Mouse (Mus musculus) heart, postnatal 14 days (tissue): ENCODE data around the gene Fkbp5. TPM values are rescaled to one million over a fixed set of nuclear protein-coding genes. Genes with fewer than 3 reads are reported as not detected.

Source experiments
- DNase-seq, 2 experiments: peaks; one replicate each; pipeline ENCODE4 v3.0.0; 2021 to 2022
- intact Hi-C: fragments of 180-260 bp; cut with DNase I; formaldehyde crosslinking; loops from one replicate; pipeline ENCODE4 v1.15.1; 2025
- total RNA-seq, 2 experiments: library from RNA; stranded (reverse); gene quantifications; 2 replicates each; pipeline ENCODE4 v1.2.3; 2021

The Fkbp5 gene
- total RNA-seq, 2 experiments from 2014 or later = 36.9 to 41.0 TPM

DNA sequence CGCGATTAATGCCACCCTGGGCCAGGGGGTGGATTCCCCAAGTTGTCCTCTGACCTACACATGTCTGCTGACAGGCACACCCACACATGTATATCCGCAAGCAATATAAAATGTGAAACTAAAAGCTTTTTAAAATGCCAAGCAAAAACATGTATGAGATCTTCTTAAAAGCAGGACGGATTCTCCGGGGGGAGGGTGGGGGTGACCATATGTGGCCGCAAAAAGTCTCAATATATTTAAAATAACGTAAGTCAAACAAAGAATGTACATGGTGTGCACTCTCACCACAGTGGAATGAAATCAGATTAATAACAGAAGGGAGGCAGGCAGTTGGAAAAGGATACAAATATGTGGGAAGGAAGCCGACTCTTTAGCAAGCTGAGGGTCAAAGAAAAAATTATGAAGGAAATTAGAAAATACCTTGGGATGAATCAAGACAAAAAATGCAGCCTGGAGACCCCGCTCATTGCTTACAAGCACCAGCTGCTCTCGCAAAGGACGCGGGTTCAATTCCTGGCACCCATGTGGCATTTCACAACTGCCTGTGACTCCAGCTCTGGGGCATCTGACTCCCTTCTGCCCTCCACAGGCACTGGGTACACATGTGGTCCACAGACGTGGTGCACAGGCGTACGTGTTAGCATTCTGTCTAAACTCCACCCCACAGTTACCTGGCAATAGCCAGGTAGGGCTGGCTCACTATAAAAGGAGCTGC, 123.1 kb downstream of the Fkbp5 start:
- intact Hi-C loops = no loop called here
- DNase-seq = no peak

DNA sequence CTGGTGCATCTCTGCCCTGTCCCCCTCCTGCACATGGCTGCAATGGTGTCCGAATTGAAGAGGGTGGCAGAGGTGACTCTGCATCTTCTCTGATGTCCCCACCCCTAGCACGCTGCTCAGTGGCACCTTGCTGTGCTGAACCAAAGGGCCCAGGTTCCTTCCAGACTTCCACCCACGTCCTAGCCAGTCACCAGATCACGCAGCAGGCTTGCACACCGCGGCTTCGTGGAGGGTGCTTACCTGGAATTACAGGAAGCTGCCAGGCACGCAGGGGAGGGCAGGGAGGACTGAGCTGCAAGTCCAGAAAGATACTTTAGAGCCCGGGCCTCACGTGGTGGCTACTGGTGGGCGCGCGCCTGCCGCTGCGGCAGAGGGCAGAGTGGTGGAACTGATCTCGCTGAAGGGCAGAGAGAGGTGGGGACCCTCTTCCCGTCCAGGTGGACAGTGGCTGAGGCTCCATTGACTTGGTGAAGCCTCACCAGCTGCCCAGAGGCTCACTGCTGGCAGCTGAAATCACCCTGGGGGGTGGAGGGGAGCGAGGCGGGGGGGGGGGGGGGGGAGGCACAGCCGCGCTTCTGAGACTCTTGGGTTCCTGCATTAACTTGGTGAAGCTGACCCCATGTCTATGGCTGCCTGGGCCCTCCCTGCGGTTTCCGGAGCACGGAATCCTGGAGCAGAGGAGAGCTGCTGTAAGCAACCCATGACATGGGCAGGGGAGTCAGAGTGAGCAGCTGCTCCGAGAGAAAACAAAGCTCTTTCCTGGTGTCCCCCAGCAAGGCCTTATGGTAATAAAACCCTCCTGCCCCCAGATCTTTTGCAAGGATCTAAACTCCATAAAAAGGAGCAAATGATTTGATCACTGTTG, 125.5 kb downstream of the Fkbp5 start:
- intact Hi-C loops = no loop called here
- no peak for DNase-seq

DNA sequence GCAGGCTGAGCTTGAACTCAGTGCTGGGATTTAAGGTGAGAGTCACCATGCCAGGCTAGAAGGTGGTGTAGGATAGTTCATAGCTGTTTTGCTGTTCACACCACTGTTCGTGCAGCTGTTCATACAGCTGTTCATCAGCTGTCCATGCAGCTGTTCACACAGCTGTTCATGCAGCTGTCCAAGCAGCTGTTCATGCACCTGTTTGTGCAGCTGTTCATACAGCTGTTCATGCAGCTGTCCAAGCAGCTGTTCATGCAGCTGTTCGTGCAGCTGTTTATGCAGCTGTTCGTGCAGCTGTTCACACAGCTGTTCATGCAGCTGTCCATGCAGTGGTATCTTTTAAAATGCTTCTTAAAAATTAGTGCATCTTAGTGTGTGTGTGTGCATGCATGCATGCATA, 128.8 kb downstream of the Fkbp5 start:
- intact Hi-C loops = no loop called here
- DNase-seq = no peak

DNA sequence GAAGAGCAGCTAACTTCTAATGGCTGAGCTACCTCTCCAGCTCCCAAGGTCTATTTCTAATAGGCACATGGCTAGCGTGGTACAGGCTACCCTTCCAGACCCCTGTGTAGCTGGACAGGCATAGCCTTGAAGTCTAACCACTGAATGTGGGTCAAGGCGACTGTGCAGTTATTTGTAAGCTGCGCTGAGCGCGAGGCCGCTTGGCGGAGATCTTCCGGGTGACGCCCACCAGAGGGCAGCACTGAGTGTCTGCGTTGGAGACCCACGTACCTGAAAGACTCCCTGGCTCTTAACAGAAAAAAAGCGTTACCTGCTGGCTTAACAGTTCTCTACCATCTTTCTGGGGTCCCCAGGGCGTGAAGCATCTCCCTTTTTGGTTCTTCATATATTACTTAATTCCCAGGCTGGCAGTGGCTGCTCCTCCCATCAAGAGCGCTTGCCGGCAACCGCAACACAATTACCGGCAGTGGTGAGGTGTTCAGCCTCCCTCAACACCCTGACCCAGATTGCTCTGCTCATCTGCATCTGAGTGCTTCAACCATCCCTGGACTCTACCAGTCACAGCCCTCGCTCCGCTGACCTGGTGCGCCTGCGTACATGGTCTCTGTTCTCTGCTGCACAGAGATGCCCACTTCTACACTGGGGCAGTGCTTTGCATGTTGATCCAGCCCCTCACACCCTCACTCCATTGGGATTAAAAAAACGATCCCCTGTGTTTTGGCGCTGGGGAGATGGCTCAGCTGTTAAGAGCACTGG, 131.0 kb downstream of the Fkbp5 start:
- intact Hi-C loops = loop anchor here (2.0 kb wide), 1 partner anchor 140 kb away; no protein-coding TSS in a partner anchor
- DNase-seq = peak; percentile 86 to 88

DNA sequence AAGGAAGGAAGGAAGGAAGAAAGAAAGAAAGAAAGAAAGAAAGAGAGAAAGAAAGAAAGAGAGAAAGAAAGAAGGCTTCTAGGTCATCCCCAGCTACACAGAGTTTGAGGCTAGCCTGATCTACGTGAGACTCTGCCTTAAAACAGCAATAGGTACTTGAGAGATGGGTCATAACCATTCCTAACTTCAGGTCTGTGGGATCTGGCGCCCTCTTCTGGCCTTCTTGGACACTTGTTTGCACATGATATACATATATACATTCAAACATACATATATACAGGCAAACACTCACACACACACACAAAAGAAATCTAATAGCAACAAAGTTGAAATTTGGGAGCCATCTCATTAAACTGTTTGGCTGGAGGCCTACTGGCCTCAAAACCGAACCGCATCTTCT, 133.0 kb downstream of the Fkbp5 start:
- DNase-seq = no peak
- intact Hi-C loops = no loop called here

DNA sequence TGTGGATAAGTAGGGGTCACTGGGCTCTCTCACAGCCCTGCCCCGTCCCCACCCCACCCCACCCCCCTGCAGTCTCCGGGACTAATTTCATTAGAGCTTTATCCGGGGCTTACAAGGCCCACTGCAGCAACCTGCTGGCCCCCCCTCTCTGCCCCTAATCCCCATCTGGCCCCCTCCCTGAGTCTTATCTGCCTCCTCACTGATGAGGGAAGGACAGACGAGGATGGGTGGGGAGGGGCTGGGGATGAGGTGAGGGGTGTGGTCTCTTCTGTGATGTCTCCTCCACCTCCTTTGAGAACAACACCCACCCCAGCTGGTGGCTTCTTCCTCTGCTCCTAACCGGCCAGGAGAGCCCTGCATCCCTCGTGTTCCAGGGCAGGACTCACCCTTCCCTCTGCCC, 137.1 kb downstream of the Fkbp5 start:
- DNase-seq = no peak
- intact Hi-C loops = no loop called here

DNA sequence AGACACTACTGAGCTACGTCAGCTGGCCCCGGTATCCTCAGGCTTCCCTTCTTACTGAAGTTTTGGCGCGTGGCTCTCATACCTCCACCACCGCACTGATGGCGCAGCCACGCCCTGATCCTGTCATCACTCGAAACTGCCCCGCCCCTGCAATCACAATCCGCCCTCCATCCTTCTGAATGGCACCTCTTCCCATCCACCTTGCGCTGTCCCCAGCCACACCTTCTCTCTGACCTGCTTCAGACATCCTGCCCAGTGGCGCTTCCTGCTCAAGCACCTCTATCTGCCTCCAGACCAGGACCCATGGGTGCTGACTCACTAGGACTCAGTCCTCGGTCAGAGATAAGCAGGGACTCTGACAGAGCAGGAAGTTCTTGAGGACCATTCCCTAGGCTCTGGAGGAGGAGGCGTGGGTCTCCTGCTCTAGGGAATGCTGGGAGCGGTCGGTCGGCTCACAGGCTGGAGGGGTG, 141.7 kb downstream of the Fkbp5 start:
- intact Hi-C loops = no loop called here
- no peak for DNase-seq

DNA sequence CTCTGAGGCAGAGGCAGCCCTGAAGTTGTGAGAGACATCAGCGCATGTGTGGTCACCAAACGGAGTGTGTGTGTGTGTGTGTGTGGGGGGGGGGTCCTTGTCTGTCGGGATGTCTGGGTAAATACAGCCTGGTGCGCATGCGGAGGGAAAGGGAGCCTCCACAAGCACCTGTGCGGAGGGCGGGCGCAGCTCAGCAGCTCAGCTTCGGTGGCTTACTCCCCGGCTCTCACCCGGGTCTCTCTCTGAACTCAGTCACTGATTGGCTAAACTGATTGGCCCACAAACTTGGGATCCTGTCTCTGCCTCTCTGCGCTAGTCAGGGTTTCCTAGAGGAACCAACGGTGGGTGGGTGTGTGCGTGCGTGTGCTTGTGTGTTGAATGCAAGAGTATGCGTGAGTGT, 142.8 kb downstream of the Fkbp5 start:
- DNase-seq = no peak
- intact Hi-C loops = no loop called here

DNA sequence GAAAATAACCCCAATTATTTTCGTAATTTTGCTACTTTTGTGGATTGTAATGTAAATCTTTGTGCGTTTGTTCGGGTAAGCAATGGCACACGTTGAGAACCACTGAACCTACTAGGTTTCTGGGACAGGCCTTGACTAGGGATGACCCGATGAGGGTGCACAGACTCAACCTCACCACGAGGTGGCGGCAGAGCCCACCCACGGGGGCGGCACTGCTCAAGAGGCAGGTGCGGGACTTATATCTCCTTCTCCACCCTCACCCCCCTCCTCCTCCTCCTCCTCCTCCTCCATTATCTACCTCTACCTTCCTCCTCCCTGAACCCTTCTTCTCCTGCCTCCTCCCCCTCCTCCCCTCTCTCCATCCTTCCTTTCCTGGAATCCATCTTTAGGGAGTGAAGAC, 143.5 kb downstream of the Fkbp5 start:
- DNase-seq = peak; percentile 61 to 69
- intact Hi-C loops = no loop called here

DNA sequence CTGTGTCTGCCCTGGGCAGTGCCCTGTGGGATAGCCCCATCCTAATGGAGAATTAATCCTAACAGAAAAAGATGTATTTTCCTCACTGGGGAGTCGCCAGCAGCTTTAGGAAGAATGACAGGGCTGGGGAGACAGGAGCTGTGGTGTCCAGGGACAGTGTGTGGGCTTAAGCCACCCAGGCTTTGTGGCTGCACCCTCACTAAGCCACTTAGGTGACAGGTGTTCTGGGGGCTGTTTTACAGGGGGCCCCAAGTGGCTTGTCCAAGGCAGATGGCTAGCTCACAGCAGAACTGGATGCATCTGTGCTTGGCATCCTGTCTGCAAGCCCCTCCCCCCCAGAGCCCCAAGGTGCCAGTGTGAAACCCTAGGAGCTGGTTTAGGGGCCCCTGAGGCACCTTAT, 145.4 kb downstream of the Fkbp5 start:
- intact Hi-C loops = no loop called here
- DNase-seq = no peak

DNA sequence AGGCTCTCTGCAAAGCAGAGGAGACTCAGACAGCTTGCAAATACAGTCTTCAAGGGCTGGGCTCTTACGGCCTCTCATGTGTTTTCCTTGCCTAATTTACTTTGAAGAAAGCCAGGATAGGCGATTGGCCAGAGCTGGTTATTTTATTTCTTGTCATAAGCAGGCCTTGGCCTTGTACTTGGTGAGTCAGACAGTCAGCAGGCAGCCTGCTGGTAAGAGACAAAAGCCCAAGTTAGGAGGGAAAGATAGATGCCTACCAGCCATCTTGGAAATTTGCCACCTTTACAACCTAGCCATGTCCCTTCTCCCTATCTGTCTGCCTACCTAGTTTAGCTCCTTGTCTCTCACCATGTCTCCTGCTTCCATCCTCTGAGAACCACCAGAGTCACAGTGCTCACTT, 146.0 kb downstream of the Fkbp5 start:
- DNase-seq = no peak
- intact Hi-C loops = no loop called here

DNA sequence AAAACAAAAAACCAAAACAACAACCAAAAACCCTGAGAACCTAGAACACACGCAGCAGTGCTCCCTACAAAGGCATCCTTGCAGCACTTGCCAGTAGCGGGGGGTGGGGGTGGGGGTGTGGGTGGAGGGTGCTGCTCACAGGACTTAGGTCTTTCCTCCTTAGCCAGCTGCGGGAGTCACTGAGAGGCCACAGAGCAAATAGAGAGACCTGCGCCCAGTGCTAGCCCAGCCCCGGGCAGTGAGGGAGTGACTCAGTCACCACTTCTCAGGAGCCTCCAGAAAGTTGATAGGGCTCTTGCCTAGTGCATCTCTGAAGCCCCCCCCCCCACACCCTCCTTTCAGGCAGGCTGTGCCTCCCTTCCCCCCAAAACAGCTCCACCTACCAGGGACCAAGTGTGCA, 148.3 kb downstream of the Fkbp5 start:
- intact Hi-C loops = loop anchor here (2.0 to 5.0 kb wide), 3 partner anchors 40 to 162 kb away; partner anchors contain the start of genes Def6 and Rpl10a
- DNase-seq = no peak

DNA sequence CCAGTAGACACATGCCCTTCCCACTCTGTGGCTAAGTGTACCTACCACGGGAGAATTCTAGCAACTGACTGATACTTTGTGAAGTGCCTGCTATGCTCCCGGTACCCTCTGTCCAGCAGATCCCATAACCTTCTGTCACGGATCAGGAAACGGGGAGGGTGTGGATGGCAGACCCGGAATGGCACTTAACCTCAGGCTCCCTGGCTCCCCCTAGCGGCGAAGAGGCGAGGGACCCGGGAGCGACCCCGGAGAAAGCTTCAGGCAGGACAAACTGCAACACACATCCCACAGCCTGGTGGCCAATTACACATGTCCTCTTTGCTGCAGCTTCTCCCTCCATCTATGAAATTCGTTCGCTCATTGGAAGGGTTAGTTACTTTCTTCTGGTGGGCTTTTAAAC, 148.9 kb downstream of the Fkbp5 start:
- DNase-seq = peak; percentile 84 to 92
- intact Hi-C loops = loop anchor here (2.0 to 5.0 kb wide), 3 partner anchors 40 to 161 kb away; partner anchors contain the start of genes Def6 and Rpl10a

DNA sequence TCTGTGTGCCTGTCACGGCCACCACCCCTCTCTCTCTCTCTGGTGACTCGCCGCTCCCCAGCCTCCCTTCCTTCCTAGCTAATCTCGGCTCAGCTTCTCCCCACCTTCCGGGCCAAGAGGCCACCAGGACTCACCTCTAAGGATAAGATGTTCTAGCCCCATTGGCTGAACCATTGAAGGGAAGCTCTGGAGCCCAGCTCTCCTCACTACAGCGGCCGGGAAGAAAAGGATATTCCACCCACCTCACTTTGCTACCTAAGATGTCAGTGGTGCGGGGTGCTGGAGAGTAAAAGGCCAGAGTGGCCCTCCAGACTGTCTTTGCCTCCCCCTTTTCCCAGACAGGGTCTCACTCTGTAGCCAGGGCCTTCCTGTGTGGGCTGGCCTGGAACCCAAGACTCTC, 152.2 kb downstream of the Fkbp5 start, which contains the start of gene Tulp1:
Gene Tulp1 (minus strand): TSS at position 101 of the 400 bp plus-strand sequence.
- intact Hi-C loops = loop anchor here (5.0 kb wide), 2 partner anchors 138 to 158 kb away; partner anchors contain the start of gene Def6
- no peak for DNase-seq

DNA sequence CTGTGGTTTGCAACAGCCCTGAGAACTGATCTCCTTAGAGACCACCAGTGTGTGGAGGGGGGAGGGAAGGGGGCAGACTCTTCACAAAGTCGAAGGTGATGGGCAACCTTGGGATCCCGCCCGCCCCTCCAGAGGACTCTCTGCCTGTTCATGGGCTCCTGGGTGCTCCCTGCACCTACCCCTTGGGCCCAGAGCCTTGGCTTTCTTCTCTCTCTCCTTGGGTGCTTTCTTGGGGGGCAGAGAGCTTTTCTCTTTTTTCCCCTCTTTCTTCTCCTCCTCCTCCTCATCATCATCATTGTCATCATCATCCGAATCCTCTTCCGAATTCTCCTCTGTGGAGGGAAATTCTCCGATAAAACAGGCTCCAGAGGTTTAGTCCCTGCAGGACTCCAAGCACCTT, 153.8 kb downstream of the Fkbp5 start:
- intact Hi-C loops = no loop called here
- no peak for DNase-seq

DNA sequence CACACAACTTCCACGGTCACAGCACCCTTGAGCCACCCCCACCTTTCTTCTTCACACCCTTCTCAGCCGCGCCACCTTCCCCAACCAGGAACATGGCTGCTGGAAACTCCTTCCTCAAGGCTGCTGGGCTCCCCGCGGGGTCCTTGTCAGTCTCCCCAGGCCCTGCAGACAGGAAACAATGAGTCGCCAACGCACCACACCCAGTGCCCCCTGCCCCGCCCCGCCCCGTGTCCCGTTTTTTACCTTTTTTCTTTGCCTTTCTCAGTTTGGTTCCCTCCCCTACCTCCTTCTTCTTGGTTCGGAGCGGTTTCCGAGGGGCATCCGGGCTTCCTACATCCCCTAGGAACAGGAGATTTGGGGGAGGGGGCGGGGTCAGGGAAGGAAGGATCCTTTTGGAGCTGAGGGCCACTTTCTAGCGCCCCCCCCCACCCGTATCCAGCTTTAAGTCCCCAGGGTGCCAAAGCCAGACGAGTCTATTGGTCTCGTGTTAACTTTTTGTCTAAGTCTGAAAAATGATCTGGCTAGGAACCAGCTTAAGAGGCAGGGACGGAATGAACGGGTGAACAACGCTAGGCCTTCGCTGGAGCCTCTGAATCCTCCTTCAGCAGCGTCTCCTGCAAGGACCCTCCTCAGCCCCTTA, 154.6 kb downstream of the Fkbp5 start:
- DNase-seq = no peak
- intact Hi-C loops = no loop called here

DNA sequence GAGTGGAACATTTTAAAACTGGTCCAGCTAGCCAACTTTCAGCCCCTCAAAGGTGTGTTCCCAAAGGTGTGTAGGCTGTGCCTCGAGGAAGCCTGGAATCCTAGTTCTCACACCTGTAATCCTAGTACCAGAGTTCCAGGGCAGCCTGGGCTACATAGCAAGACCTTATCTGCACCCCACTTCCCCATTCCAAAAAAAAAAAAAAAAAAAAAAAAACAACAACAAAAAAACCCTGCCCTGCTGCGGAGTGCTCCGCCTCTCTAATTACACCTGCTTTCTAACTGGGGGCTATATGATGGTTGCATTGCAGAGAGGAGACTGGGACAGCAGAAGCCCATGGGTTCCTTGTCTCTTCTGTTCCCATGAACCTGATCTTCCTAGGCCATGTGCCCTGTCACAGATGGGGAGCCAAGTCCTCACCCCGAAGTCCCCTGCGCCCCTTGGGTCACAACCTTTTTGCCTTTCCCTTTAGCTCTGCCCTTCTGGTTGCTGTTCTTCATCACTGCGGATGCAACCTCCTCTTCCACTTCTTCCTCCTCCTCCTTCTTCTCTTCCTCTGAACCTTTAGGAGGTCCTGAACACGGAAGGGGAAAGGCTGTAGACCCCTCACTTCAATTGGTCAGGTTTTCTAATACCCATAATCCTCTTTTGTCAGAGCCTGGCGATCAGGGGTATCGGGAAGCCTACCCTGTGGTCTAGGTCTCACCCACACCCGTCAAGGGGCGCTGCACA, 155.2 kb downstream of the Fkbp5 start:
- no peak for DNase-seq
- intact Hi-C loops = no loop called here

DNA sequence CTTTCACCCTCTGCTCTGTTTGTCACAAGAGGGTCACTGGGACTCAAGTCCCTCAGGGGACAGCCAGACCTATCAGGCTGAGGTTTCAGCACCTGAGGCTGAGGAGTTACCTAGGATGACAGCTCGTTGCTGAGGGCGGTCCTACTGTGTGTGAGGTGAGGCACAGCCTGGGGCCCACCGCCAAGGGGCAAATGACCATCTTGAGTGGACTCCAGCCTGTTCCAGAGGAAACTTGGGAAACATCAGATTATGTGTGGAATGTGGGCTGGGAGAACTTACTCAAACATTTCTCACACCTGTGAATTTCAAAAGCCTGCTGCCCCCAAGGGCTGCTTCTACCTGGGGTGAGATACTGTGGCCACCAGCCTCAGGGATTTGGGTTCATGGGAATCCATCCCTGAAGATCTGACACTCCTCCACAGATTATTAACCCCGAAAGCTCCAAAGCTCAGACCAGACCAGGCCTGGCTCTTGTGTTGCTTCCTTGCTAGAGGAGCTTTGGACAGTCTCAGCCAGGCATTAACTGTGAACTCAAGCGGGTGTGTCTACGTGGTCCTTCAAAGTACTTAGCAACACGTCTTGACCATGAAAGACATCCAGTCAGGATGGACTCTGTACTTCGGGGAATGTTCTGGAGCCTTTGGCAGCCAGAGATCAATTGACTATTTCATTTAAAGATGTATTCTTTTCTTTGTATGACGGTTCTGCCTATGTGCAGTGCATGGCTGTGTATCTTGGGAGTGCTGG, 156.6 kb downstream of the Fkbp5 start:
- DNase-seq = no peak
- intact Hi-C loops = no loop called here
